Mouse (Mus musculus) frontal cortex, postnatal 10 days (tissue): ENCODE results near the gene Gm28043.

Experiments
- DNase-seq, 2 experiments: peaks; one replicate each; pipeline ENCODE4 v3.0.0; 2022; ENCODE audit warnings: low spot score in 2 of 2, mixed read lengths in 1 of 2

Gene Gm28043

DNA sequence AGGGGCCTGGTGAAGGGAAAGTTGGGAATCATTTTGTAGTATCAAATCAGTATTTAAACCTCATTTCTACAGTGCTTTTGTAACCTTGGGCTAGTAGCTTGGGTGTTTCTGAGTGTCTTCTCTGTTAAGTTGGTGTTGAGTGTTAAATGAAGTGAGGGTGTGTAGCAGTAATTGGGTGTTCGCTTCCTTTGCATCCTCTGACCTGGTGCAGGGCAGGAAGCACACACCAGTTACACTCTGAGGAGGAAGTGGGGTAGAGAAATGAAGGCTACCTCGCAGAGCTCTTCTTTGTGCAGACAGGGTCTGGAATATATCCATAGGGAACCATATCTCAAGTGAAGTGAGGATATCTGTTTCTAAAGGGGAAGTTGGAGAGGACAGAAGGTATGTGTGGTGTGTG, 66.2 kb downstream of the Gm28043 start:
- DNase-seq = no peak

DNA sequence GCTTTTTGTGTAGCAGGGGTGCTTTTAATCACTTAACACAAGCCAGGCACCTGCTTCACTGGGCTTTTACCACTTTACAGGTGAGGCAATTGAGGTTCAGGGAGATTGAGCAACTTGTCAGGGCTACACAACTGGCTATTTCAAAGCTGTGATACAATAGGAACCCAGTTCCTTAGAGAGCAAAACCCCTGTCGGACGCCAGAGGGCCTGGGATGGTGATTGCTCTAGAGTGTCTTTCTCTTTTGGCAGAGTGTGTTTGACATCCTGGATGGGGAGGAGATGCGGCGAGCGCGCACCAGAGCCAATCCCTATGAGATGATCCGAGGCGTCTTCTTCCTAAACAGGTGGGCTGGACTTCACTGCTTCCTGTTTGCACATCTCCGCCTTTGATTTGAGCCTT, 67.0 kb downstream of the Gm28043 start:
- no peak for DNase-seq

- DNase-seq = no peak
These were observed 67.6 kb downstream of the Gm28043 start for GRCm38 (mm10) chr17:29682261-29682660.

- no peak for DNase-seq
These were observed 68.5 kb downstream of the Gm28043 start for GRCm38 (mm10) chr17:29683127-29683526.

GRCm38 (mm10) chr17:29684275-29684674, 69.6 kb downstream of the Gm28043 start:
- no peak for DNase-seq

DNA sequence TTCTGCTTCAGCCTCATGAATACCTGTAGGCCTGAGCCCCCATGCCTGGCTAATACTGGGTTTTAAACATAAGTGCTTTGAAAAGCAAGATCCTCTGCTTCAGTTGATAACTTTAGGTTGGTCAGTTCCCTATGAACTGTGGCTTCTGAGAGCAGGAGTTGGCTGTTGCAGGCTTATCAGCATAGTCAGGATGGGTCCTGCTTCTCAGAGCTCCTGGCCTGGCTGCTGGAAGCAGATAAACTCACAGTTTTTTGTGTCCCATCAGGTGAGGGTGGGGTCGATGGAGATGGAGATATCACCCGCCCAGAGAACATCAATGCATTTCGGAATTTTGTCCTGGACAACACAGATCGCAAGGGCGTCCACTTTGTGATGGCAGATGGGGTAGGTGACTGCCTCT, 72.1 kb downstream of the Gm28043 start:
- no peak for DNase-seq

DNA sequence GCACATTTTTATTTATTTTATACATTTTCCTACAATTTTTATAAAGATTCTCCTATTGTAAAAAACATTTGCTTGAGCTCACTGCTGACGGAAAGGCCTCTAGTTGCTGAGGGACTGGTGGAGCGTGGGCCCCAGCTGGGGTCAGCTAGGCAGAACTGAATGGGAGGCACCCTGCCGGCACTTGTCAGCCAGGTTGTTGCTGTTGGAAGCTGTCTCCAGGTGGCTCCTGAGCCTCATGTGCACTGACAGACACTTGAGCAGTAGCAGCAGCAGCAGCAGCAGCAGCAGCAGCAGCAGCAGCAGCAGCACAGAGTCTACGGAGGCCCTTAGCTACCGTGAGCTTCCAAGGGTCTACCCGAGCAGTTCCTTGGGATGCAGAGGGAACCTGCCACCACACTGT, 72.7 kb downstream of the Gm28043 start:
- DNase-seq = no peak

DNA sequence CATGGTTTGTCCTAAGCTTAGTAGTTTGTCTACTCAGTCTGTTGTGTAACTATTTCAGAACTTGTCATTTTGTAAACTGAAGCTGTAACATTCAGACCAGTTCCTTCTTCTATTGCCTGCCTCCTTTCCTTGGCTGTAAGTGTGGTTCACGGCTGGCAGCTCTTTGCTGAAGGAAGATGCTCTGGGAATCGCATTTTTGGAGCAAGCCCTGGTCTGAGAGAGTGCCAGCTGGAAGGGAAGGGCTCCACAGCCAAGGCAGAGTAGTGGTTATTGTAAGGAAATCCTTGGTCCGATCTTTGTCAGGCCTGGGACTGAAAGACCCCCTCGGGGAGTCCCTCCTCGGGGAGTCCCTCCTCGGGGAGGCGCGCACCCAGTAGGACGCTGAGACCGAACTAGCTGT, 73.9 kb downstream of the Gm28043 start:
- DNase-seq = no peak

DNA sequence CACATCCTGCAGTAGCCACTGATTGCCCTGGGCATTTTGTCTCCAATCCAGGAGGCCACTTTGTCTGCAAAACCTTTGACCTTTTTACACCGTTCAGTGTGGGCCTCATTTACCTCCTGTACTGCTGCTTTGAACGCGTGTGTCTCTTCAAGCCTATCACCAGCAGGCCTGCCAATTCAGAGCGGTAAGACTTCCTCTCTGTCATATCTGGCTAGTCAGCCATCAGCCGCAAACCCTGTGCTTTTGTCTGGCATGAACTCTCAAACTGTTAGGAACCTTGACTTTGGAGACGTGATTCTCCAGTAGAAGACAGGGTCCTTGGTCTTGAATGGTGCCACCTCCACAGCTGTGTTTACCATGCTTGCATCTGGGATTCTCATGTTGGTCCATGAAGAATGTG, 75.6 kb downstream of the Gm28043 start:
- DNase-seq = no peak

GRCm38 (mm10) chr17:29692827-29693226, 78.2 kb downstream of the Gm28043 start:
- no peak for DNase-seq

DNA sequence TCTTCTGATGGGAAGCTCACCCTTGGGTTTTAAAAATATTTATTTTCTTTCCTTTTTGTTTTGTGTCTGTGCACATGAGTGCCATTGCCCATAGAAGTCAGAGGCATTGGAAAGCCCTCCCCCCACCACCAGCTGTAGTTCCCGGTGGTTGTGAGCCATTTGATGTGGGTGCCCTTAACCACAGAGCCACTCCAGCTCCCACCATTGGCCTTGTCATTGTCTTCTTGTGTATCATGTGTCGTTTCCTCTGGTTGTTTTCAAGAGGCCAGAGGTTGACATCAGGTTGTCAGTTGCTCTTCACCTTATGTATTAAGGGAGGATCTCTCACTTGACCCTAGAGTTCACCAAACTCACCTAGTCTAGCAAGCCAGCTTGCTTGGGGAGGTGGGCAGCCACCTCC, 78.9 kb downstream of the Gm28043 start:
- no peak for DNase-seq

- DNase-seq = no peak
These were observed 79.8 kb downstream of the Gm28043 start for GRCm38 (mm10) chr17:29694516-29694915.

DNA sequence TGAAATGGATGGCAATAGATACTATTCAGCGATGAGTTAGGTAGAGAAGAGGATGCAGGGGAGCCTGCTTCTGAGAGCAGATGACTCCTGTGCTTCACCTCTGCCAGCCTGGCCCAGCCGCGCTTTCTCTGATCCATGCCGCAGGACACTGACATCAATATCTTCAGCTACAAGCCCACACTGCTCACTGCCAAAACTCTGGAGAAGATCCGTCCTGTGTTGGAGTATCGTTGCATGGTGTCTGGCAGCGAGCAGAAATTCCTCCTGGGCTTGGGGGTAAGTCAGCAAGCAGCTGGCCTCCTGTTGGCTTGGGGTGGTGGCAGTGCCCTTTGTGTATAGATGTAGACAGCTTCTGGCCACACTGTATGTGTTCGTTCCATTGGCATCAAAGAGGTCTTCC, 82.3 kb downstream of the Gm28043 start:
- DNase-seq = no peak

DNA sequence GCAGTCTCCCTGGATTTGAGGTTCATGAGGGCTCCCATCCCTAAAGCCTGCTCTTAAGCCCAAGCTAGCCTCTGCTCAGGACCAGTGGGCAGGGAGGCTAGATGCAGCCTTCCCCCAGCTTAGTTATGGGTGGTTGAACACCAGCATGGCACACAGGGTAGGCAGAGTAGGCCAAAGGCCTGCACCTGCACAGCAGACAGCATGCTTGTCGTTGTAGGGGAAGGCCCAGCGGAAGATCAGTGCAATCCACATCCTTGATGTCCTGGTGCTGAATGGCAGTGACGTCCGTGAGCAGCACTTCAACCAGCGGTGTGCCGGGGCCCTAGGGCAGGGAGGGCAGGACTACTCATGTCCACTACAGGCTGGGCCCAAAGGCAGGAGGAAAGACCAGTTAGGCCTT, 83.7 kb downstream of the Gm28043 start:
- DNase-seq = no peak

DNA sequence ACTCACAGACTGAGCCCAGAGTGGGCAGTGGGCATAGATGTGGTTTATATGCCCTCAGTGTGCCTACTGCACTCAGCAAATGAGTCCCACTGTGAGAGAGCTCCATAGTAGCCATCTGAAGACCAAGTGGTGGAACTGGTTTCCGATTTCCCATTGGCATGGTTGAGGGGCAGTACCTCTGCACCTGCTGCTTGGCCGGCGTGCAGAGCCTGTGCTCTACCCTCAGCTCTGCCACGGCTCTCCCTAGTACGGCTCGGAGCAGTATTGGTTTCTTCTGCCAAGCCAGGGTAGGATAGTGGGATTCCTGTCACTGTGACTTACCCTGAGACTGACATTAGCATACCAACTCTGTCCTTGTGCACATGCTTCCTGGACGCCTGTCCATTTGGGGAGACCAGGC, 85.9 kb downstream of the Gm28043 start:
- no peak for DNase-seq

- peak in 1 of 2 experiments; percentile 21 for DNase-seq
These were observed 88.4 kb downstream of the Gm28043 start for GRCm38 (mm10) chr17:29702938-29703710.

DNA sequence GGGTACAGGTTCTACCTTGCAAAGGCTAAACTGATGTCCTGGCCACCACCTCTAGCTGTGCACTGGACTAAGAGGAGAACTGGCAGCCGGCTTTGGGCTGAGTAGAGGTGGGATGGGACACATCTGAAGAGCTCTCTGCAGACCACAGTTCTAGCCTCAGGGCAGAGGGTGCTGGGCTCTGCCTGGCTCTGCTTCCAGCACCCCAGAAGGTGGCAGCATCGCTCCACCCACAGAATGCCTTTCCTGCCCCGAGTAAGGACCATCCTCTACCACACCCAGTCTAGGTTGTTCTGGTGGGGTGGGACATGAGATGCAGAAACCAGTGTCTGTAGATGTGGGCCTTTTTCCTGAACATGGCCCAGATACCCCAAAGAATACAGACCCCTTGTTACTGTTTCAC, 90.1 kb downstream of the Gm28043 start:
- DNase-seq = peak in 1 of 2 experiments; percentile 64

DNA sequence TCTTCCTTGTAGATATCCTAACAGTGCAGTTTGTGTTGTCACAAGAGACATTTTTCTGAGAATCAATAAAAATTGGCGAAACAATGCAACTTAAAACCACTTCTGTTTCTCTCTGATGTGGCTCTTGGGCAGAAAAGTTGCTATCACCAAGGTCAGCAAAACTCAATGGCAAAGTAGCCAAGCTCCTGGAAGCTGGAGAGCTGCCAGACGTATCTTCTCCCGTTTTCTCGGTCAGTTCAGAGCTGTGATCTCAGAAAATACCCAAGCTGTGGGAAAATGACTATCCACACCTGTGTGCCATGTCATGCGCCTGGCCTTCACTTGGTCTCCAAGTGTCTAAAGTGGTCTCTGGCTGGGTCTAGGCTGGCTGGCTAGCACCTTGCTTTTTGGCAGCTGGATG, 91.2 kb downstream of the Gm28043 start:
- DNase-seq = no peak

GRCm38 (mm10) chr17:29706981-29707545, 92.4 kb downstream of the Gm28043 start:
- no peak for DNase-seq

GRCm38 (mm10) chr17:29708783-29709182, 94.1 kb downstream of the Gm28043 start:
- DNase-seq = no peak

DNA sequence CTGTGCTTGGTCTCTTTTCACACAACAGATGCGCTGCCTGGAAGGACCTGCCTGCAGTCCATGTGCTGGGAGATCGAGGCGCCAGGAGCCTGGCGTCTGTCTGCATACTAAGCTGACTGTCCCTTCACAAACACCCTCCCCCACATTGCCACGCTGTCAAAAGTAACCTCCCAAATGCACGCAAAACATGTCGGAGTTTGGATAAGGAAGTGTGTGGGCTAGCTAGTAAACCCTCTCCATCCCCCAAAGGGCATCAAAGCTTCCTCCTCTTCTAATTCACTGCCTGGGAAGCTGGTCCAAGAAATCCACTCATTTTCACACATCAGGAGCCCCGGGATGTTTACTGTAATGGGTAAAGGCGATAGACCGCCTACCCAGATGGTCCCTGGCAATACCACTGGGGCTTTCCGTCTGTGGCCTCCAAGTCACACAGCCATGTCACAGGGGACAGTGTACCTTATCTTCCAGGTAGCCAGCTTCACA, 95.9 kb downstream of the Gm28043 start:
- DNase-seq = peak in 1 of 2 experiments; percentile 18

DNA sequence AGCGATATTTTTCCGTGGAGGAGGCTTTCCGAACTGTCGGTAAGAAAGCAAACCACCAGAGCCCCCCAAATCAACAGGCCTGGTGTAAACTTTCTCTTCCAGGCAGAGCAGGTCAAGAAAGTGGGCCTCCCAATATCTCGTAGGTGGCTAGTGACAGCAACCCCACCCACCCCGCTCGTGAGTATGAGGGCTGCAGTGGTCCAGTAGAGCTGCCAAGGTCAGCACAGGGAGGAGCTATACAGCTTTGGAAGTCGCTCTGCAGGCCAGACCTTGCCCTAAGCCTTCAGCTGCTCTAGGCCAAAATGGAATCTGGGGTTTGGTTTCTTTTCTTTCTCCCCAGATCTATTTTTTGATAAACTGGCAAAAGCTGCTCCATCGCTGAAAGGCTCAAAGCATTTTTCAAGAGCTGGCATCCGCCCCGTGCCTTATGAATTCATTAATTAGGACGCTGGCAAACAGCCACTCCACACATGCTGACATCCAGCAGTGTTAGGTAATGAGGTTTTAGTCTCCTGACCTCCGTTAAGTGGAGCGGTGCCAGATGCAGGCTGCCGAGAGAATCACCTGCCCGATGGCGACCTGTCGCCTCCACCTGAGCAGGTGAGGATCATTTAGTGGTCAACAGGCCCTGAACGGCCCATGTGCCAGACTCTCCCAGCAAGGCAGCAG, 96.5 kb downstream of the Gm28043 start:
- no peak for DNase-seq
